Mouse (Mus musculus): Measurements from ENCODE around the gene Ist1.

- TF ChIP-seq CTCF (IDR thresholded peaks at IDR 0.05; ENCODE audit: low read depth, low read length) (no peak), POLR2A (IDR thresholded peaks at IDR 0.05; ENCODE audit: extremely low read depth, insufficient read depth, low read length) (no peak)
These were observed 52.6 kb downstream of the Ist1 start for GRCm38 (mm10) chr8:109640410-109640809.

Data from liver, adult 2 months (tissue).